Mouse (Mus musculus) midbrain, embryonic 16.5 days (tissue): ENCODE measurements at regions not wholly inside any gene's neighbourhood (a gene's known extent, or its start where the extent isn't known, plus 50 kb on each side); places are given as distances from the start of the nearest gene placed in this dataset.
"Not testable (repeated sequence)": the region's sequence is repeated elsewhere in the genome, so short reads cannot be mapped to it uniquely, and the experiment has no call there.

Source experiments
- ATAC-seq: fragments of 200-750 bp; cut with Nextera tagmentation; 2 replicates; pipeline ENCODE4 v1.8.0; 2017; ENCODE audit warnings: moderate TSS enrichment
- H3K27ac ChIP-seq: fragments of 300-500 bp; sonication (generic); 2 replicates; pipeline ENCODE4 v1.5.1; 2014; ENCODE audit warnings: mild to moderate bottlenecking, low read length, mixed read lengths
- H3K27me3 ChIP-seq: fragments of 300-500 bp; sonication (generic); 2 replicates; pipeline ENCODE4 v1.6.1; 2014; ENCODE audit warnings: low read depth, low read length, mixed read lengths; ENCODE audit not compliant: control insufficient read depth, insufficient read depth
- H3K36me3 ChIP-seq: fragments of 300-500 bp; sonication (generic); 2 replicates; pipeline ENCODE4 v1.6.1; 2014; ENCODE audit warnings: mild to moderate bottlenecking, low read length, moderate library complexity, mixed read lengths; ENCODE audit not compliant: control insufficient read depth, insufficient read depth
- H3K4me1 ChIP-seq: fragments of 300-500 bp; sonication (generic); 2 replicates; pipeline ENCODE4 v1.6.1; 2014; ENCODE audit warnings: mild to moderate bottlenecking, low read length, mixed read lengths; ENCODE audit not compliant: control insufficient read depth, insufficient read depth
- H3K4me2 ChIP-seq: fragments of 300-500 bp; sonication (generic); 2 replicates; pipeline ENCODE4 v1.6.1; 2014; ENCODE audit warnings: mild to moderate bottlenecking, low read length, mixed read lengths
- H3K4me3 ChIP-seq: fragments of 300-500 bp; sonication (generic); 2 replicates; pipeline ENCODE4 v1.5.1; 2014; ENCODE audit warnings: low read depth, mild to moderate bottlenecking, low read length, moderate library complexity, mixed read lengths
- H3K9ac ChIP-seq: fragments of 300-500 bp; sonication (generic); 2 replicates; pipeline ENCODE4 v1.6.1; 2014; ENCODE audit warnings: low read depth, low read length, mixed read lengths
- H3K9me3 ChIP-seq: fragments of 300-500 bp; sonication (generic); replicated peaks from 2 replicates; pipeline ENCODE4 v1.6.1; 2014; ENCODE audit warnings: mild to moderate bottlenecking, low read length, mixed read lengths; ENCODE audit not compliant: control insufficient read depth, poor library complexity, severe bottlenecking
- WGBS: fragments of 180-500 bp; shearing (Covaris S2); extraction: QIAGEN DNeasy Blood & Tissue Kit; methylation state at CpG from one replicate; pipeline ENCODE4 v1.1.7; 2014; 5-methylcytosine and 5-hydroxymethylcytosine counted together

DNA sequence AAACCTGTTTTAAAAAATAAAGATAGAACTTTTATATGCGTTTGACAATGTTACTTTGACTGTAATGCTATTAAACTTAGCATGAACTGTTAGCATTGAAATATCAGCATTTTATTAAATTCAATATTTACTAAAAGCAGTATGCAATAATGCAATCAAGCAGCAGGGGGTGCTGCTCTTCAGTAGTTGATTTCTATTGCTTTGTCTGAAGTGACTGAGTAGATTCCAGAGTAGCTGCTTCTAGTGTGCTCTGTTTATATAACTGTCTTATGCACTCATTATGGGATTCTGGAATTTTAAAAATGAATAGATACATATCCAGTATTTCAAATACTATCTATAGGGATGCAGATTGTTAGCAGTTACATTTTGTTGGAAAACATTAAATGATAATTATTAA, 146.2 kb downstream of the Gm28710 start:
- Histone ChIP-seq H3K4me3 (no peak overlapping the region), H3K9ac (no peak overlapping the region), H3K27ac (no peak overlapping the region), H3K27me3 (no peaks in the 10 kb centered on the region), H3K36me3 (no peaks in the 10 kb centered on the region), H3K4me1 (no peaks in the 10 kb centered on the region), H3K9me3 (no peaks in the 10 kb centered on the region), H3K4me2 (no peak overlapping the region)
- WGBS: 64% methylated on average over 1 of the region's 1 CpGs
- ATAC-seq: peak; percentile 82

GRCm38 (mm10) chr5:16947430-16947829, 155.8 kb downstream of the Gm28710 start:
- 0 out of 2 replicates have a peak, but pooled peaks have one; percentile 45 for ATAC-seq
- H3K36me3 ChIP-seq: no peaks in the 10 kb centered on the region
- 10% methylated on average over 1 of the region's 1 CpGs for WGBS
- no peaks in the 10 kb centered on the region for H3K9me3 ChIP-seq
- no peaks in the 10 kb centered on the region for H3K4me1 ChIP-seq
- H3K9ac ChIP-seq: no peak overlapping the region
- no peak overlapping the region for H3K27ac ChIP-seq
- H3K4me3 ChIP-seq: no peak overlapping the region
- no peaks in the 10 kb centered on the region for H3K27me3 ChIP-seq
- no peak overlapping the region for H3K4me2 ChIP-seq

DNA sequence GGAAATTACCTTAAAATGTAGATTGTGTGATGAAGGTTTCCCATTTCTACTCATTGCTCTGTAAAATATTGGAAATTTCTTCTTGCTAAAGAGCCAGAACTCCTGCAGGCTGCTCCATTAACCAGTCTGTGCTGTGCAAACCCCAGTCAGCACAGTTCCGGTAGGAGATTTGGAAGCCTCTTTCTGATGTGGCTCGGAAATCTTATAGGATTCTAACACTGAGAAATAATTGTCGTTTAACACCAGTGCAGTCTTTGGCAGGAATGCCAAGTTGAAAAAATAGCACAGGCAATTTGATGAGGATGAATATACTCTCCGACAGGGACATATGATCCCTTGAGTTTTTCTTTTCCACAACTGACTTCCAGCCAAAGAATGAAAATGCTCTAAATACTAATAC, 176.1 kb downstream of the Gm28710 start:
- Histone ChIP-seq H3K4me2 (no peak overlapping the region), H3K27ac (no peak overlapping the region), H3K27me3 (no peaks in the 10 kb centered on the region), H3K4me3 (no peak overlapping the region), H3K9ac (no peak overlapping the region), H3K4me1 (no peaks in the 10 kb centered on the region), H3K9me3 (no peaks in the 10 kb centered on the region), H3K36me3 (no peaks in the 10 kb centered on the region)
- no peak for ATAC-seq
- 67% methylated on average over 4 of the region's 4 CpGs for WGBS

DNA sequence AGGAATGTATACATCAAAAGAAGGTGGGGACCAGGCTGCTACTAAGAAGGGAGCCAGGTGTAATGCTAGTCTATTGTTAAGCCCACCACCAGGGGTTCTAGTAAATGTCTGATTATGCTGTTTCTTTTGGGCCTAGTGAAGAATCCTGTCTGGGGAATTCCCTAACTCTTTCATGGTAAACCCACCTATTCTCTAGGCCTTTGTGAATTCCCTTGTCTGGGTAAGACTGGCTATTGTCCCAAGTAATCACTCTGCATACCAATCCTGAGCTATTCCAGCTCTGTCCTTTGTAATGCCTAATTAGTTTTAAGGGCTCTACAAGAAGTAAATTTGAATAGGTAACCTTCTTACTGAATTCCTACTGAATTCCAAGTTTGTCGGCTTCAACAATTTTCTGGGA, 177.2 kb downstream of the Gm28710 start:
- not testable (repeated sequence) for H3K4me3 ChIP-seq, H3K4me1 ChIP-seq, H3K27me3 ChIP-seq, H3K9me3 ChIP-seq, H3K4me2 ChIP-seq, H3K27ac ChIP-seq, H3K36me3 ChIP-seq, H3K9ac ChIP-seq, ATAC-seq
- 17% methylated on average over 1 of the region's 1 CpGs for WGBS

DNA sequence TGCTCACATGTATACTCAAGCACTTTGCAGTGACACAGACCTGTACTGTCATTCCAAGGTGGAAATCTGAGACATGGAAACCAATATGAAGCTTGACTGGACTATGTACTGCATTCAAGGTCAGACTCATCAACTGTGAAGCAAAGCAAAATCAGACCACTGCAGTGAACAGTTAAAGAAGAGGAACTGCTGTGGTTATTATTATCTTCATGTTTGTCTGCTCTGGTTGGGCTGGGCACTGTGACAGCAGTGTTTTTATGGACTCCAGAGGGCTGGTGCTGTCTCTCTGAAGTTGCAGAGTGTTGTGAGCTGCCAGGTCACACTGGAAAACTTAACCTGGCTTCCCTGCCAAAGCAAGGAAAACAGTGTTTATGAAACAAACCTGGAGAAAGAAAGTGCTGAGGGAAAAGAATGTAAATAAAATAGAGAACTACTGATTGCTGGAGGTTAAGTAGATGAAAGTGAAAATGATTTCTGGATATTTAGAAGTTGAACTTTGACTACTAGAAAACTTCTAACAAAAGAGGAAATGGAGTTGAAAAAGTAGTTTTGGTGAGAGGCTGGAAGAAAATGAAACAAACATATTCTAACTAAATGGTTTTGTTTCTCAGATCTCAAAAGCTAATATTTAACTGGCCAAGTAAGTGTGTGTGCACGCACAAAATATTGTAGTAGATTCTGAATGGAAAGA, 181.7 kb downstream of the Gm28710 start:
- WGBS: 90% methylated on average over 1 of the region's 1 CpGs
- H3K27me3 ChIP-seq: no peaks in the 10 kb centered on the region
- H3K9me3 ChIP-seq: no peaks in the 10 kb centered on the region
- H3K27ac ChIP-seq: no peak overlapping the region
- H3K4me2 ChIP-seq: no peak overlapping the region
- H3K36me3 ChIP-seq: no peaks in the 10 kb centered on the region
- no peaks in the 10 kb centered on the region for H3K4me1 ChIP-seq
- no peak overlapping the region for H3K9ac ChIP-seq
- no peak overlapping the region for H3K4me3 ChIP-seq
- ATAC-seq: no peak

DNA sequence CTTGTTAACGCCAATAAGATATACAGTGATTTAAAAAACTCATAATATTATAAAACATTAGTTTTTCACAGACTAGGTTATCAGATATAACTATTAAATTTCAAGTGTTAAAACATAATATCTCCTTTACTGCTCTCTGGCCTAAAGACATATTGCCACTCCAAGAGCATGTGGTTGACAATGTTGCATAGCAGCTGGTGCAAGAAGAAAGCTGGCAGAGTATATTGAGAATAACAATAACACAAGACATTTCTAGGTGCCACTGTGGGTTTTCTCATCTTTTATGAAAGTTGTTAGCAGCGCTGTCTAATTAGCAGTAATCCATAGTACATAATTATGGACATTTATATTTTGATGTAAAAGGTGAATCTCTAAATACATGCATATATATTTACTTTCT, 184.4 kb downstream of the Gm28710 start:
- no peaks in the 10 kb centered on the region for H3K27me3 ChIP-seq
- no peaks in the 10 kb centered on the region for H3K9me3 ChIP-seq
- H3K36me3 ChIP-seq: no peaks in the 10 kb centered on the region
- WGBS: 93% methylated on average over 2 of the region's 2 CpGs
- no peak overlapping the region for H3K4me3 ChIP-seq
- H3K4me2 ChIP-seq: no peak overlapping the region
- no peaks in the 10 kb centered on the region for H3K4me1 ChIP-seq
- ATAC-seq: no peak
- no peak overlapping the region for H3K27ac ChIP-seq
- no peak overlapping the region for H3K9ac ChIP-seq

DNA sequence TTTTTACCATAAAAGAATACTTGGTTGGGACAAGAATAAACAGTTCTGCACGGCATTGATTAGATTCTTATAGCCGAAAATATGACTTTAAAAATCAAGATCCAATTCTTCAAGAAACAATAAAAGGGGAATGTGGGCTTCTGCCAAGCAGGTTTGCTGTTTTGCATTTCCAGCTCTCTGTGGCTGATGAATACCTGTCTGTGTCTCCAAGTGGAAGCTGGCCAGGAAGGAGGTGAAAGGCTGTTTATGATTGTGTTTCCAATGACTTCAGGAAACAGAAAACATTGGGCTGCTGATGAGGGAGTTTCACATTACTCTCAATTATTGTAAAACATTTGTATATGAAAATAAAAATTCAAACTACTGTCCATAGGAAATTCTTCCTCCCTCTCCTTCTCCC, 193.3 kb downstream of the Gm28710 start:
- ATAC-seq: no peak
- H3K36me3 ChIP-seq: no peaks in the 10 kb centered on the region
- 90% methylated on average over 2 of the region's 2 CpGs for WGBS
- H3K4me3 ChIP-seq: no peak overlapping the region
- H3K27ac ChIP-seq: no peak overlapping the region
- no peaks in the 10 kb centered on the region for H3K27me3 ChIP-seq
- H3K4me1 ChIP-seq: no peaks in the 10 kb centered on the region
- H3K4me2 ChIP-seq: no peak overlapping the region
- no peaks in the 10 kb centered on the region for H3K9me3 ChIP-seq
- H3K9ac ChIP-seq: no peak overlapping the region

- 74% methylated on average over 1 of the region's 1 CpGs for WGBS
- Histone ChIP-seq H3K9me3 (no peaks in the 10 kb centered on the region), H3K9ac (no peak overlapping the region), H3K27ac (no peak overlapping the region), H3K4me2 (no peak overlapping the region), H3K27me3 (no peaks in the 10 kb centered on the region), H3K4me1 (no peaks in the 10 kb centered on the region), H3K4me3 (no peak overlapping the region), H3K36me3 (no peaks in the 10 kb centered on the region)
- ATAC-seq: no peak
These were observed 199.9 kb downstream of the Gm28710 start for GRCm38 (mm10) chr5:16991518-16991917.

DNA sequence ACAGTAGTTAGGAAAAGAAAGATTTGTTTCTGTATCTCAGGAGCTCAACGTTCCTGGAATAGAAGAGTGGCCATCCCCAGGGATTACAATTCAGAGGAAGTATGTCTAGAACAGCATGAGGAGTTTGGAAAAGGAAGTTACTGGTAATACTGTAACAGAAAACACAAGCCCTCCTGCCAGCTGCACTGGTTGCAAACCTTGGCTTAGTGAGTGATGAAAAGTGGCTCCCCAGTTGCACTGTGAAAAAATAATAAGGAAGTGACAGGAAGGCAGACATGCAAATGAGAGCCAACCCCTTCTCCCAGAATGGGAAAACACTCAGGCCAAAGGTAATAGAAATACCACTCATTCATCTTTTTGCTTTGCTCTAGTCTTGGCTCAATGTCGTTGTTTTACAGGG, 207.6 kb downstream of the Gm28710 start:
- Histone ChIP-seq H3K4me3 (no peak overlapping the region), H3K4me2 (no peak overlapping the region), H3K4me1 (no peaks in the 10 kb centered on the region), H3K36me3 (no peaks in the 10 kb centered on the region), H3K9ac (no peak overlapping the region), H3K27ac (no peak overlapping the region), H3K9me3 (no peaks in the 10 kb centered on the region), H3K27me3 (no peaks in the 10 kb centered on the region)
- ATAC-seq: no peak
- WGBS: 58% methylated on average over 2 of the region's 2 CpGs
